Mouse (Mus musculus): ENCODE data around the gene Gm3045. TPM values are rescaled to one million over a fixed set of nuclear protein-coding genes. Genes with fewer than 3 reads are reported as not detected.

Gm3045 gene
- polyA plus RNA-seq, 1 experiment from 2014 or later = not detected

DNA sequence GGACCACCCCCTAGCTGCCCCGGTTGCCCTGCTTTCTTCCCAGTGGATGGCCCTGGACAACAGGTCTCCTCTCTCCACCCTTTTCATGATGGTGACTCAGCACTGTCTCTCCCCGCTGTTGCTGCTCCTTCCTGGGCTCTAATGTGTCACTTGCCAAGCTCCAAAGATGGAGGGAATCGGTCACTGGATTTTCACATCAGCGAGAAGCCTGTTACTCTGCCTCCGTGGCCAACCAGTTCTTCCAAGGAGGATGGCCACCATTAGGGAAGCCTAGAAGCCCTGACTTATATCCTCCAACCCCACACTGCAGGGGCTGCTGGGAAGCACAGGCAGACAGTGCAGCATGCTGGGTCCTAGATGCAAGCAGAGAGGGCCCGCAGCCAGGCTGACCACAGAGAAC lies 44.8 kb downstream of the Gm3045 start:
- Histone ChIP-seq H3K4me3 (replicated peaks; ENCODE audit: low read length) (no peak overlapping the region), H3K27me3 (ENCODE audit: control insufficient read depth, insufficient read depth, low read length) (no peaks in the 10 kb centered on the region), H3K27ac (ENCODE audit: low read length) (no peak overlapping the region; the same call in 1 of the 2 replicates), H3K4me2 (ENCODE audit: low read depth, low read length) (no peak overlapping the region), H3K9ac (ENCODE audit: low read length) (no peak overlapping the region), H3K9me3 (replicated peaks; ENCODE audit: control insufficient read depth, low read length) (no peaks in the 10 kb centered on the region), H3K36me3 (ENCODE audit: control insufficient read depth, insufficient read depth, low read length) (no peaks in the 10 kb centered on the region), H3K4me1 (ENCODE audit: control insufficient read depth, insufficient read depth, low read length) (no peaks in the 10 kb centered on the region)
- ATAC-seq (ENCODE audit: insufficient read depth, low FRiP score) = no peak
- WGBS = 88% methylated on average over 6 of the region's 6 CpGs

DNA sequence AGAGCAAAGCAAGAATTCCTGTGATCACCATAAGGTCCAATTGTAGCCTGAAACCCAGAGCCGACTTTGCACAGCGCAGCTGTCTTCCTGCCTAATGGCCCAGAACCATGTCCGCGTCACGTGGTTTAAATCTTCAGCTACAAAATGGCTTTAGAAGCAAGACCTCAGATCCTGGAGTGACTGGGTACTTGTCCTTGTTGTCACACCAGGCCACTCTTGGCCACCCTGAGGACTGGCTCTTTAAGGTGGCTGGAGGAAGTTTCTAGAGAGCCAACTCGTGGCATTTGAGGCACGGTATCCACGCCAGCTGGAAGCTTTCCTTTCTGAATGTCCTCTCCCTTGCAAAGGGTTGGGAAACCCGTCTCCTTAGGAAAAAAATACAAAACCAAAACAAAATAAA lies 45.6 kb downstream of the Gm3045 start:
- H3K9ac ChIP-seq (ENCODE audit: low read length) = no peak overlapping the region
- no peak overlapping the region for H3K4me3 ChIP-seq (replicated peaks; ENCODE audit: low read length)
- no peaks in the 10 kb centered on the region for H3K9me3 ChIP-seq (replicated peaks; ENCODE audit: control insufficient read depth, low read length)
- no peaks in the 10 kb centered on the region for H3K27me3 ChIP-seq (ENCODE audit: control insufficient read depth, insufficient read depth, low read length)
- H3K4me2 ChIP-seq (ENCODE audit: low read depth, low read length) = no peak overlapping the region
- WGBS = 57% methylated on average over 9 of the region's 9 CpGs
- H3K36me3 ChIP-seq (ENCODE audit: control insufficient read depth, insufficient read depth, low read length) = no peaks in the 10 kb centered on the region
- peak overlapping the region; percentile 50; the same call in 1 of the 2 replicates for H3K27ac ChIP-seq (ENCODE audit: low read length)
- no peaks in the 10 kb centered on the region for H3K4me1 ChIP-seq (ENCODE audit: control insufficient read depth, insufficient read depth, low read length)
- no peak for ATAC-seq (ENCODE audit: insufficient read depth, low FRiP score)

DNA sequence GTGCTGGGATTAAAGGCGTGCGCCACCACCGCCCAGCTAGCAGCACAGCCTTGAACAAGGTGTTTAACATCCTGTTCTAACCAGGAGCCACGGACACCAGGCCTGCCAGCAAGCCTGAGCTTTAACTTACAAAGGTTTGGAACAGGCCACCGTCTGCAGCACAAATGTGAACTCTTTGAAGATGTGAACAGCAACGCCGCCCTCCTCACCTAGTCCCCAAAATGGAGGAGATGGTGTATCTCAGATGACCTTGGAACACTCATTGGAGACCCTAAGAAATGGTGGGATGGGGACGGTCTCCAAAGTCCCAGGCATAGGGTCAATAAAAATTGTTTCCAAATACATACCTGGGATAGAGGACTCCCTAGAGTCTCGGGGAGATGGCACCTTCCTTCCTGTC lies 46.3 kb downstream of the Gm3045 start:
- 90% methylated on average over 9 of the region's 9 CpGs for WGBS
- H3K9me3 ChIP-seq (replicated peaks; ENCODE audit: control insufficient read depth, low read length) = no peaks in the 10 kb centered on the region
- no peaks in the 10 kb centered on the region for H3K27me3 ChIP-seq (ENCODE audit: control insufficient read depth, insufficient read depth, low read length)
- no peak overlapping the region for H3K4me2 ChIP-seq (ENCODE audit: low read depth, low read length)
- H3K27ac ChIP-seq (ENCODE audit: low read length) = no peak overlapping the region
- H3K4me3 ChIP-seq (replicated peaks; ENCODE audit: low read length) = no peak overlapping the region
- H3K4me1 ChIP-seq (ENCODE audit: control insufficient read depth, insufficient read depth, low read length) = no peaks in the 10 kb centered on the region
- H3K9ac ChIP-seq (ENCODE audit: low read length) = no peak overlapping the region
- no peaks in the 10 kb centered on the region for H3K36me3 ChIP-seq (ENCODE audit: control insufficient read depth, insufficient read depth, low read length)
- ATAC-seq (ENCODE audit: insufficient read depth, low FRiP score) = no peak

DNA sequence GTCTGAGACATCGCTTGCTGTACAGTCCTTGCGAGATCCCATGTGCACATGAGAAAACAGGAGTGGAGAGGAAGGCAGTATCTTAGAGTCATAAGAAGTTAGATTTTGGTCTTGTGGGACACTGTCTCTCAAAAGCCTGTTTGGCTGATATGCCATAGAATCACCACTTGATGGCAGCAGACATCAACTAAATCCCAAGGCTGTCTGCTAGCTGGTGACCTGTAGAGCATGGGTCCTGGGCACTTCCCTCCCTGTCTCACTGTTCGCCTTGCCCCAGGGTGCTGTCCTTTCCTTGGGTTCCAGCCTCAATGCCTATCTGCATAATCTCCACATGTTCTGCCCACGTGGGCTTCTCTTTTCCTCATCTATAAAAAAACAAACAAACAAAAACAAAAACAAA lies 49.0 kb downstream of the Gm3045 start:
- H3K27ac ChIP-seq (ENCODE audit: low read length) = no peak overlapping the region
- WGBS = 26% methylated on average over 4 of the region's 4 CpGs
- H3K27me3 ChIP-seq (ENCODE audit: control insufficient read depth, insufficient read depth, low read length) = no peaks in the 10 kb centered on the region
- no peak for ATAC-seq (ENCODE audit: insufficient read depth, low FRiP score)
- H3K9ac ChIP-seq (ENCODE audit: low read length) = no peak overlapping the region
- H3K4me3 ChIP-seq (replicated peaks; ENCODE audit: low read length) = no peak overlapping the region
- no peaks in the 10 kb centered on the region for H3K9me3 ChIP-seq (replicated peaks; ENCODE audit: control insufficient read depth, low read length)
- H3K4me1 ChIP-seq (ENCODE audit: control insufficient read depth, insufficient read depth, low read length) = no peaks in the 10 kb centered on the region
- no peak overlapping the region for H3K4me2 ChIP-seq (ENCODE audit: low read depth, low read length)
- H3K36me3 ChIP-seq (ENCODE audit: control insufficient read depth, insufficient read depth, low read length) = no peaks in the 10 kb centered on the region

DNA sequence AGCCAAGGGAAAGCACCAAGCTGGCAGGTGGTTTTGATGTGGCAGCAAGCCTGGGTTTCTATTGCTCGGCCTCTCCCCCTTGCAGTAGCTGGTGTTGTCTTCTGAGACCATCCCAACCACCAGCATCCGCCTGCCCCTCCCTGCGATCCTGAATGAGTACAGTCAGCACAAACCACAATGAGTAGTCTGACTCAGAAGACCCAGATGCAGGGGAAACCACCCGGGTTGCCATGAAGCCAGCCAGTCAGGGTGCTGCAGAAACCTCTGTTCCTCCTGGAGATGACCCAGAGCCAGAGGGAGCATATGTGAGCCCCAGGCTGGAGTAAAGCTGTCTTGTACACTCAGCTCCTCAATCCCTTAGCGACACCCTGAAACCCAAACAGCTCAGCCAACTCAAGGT lies 50.4 kb downstream of the Gm3045 start:
- H3K4me1 ChIP-seq (ENCODE audit: control insufficient read depth, insufficient read depth, low read length) = no peaks in the 10 kb centered on the region
- H3K36me3 ChIP-seq (ENCODE audit: control insufficient read depth, insufficient read depth, low read length) = no peaks in the 10 kb centered on the region
- H3K27me3 ChIP-seq (ENCODE audit: control insufficient read depth, insufficient read depth, low read length) = no peaks in the 10 kb centered on the region
- H3K4me3 ChIP-seq (replicated peaks; ENCODE audit: low read length) = no peak overlapping the region
- H3K9ac ChIP-seq (ENCODE audit: low read length) = no peak overlapping the region
- H3K9me3 ChIP-seq (replicated peaks; ENCODE audit: control insufficient read depth, low read length) = no peaks in the 10 kb centered on the region
- no peak for ATAC-seq (ENCODE audit: insufficient read depth, low FRiP score)
- WGBS = 62% methylated on average over 5 of the region's 5 CpGs
- no peak overlapping the region for H3K27ac ChIP-seq (ENCODE audit: low read length)
- no peak overlapping the region for H3K4me2 ChIP-seq (ENCODE audit: low read depth, low read length)

DNA sequence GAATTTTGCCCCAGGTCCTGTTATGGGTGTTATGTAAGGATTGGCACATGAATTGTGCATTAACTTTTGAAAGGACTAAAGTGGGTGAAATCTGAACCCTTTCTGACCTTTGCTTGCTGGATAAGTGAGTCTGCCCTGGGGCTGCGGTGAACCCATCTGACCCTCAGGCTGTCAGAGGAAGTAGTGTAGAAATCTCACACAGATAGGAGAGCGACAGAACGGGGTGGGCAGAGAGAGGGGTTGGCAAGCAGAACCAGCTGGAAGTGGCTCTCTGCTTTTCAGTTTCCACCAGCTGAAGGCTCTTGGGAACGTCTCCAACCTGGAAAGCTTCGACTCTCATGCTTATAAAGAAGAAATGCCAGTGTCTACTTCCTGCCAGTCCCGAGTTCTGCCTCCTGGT lies 50.9 kb downstream of the Gm3045 start:
- Histone ChIP-seq H3K9me3 (replicated peaks; ENCODE audit: control insufficient read depth, low read length) (no peaks in the 10 kb centered on the region), H3K4me3 (replicated peaks; ENCODE audit: low read length) (no peak overlapping the region), H3K27me3 (ENCODE audit: control insufficient read depth, insufficient read depth, low read length) (no peaks in the 10 kb centered on the region), H3K4me1 (ENCODE audit: control insufficient read depth, insufficient read depth, low read length) (no peaks in the 10 kb centered on the region), H3K36me3 (ENCODE audit: control insufficient read depth, insufficient read depth, low read length) (no peaks in the 10 kb centered on the region), H3K4me2 (ENCODE audit: low read depth, low read length) (no peak overlapping the region), H3K27ac (ENCODE audit: low read length) (no peak overlapping the region), H3K9ac (ENCODE audit: low read length) (no peak overlapping the region)
- no peak for ATAC-seq (ENCODE audit: insufficient read depth, low FRiP score)
- 25% methylated on average over 6 of the region's 6 CpGs for WGBS

DNA sequence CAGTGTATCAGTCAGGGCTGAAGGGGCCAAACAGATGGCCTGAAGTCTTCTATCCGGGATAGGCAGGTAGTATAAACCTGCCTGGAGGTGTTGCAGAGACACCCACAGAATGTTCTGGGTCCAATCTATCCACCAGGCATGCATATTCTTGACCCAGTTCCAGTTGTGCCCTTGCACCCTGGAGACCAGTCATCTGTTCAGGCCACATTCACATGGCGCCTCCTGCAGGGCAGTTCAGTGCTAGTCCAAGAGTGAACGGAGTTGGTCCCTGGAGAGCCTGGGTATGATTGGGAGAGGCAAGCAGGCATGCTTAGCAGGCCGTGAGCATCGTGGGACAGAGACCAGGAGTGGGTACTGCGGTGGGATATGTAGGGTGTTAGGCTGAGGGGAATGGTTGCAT lies 51.6 kb downstream of the Gm3045 start:
- Histone ChIP-seq H3K4me3 (replicated peaks; ENCODE audit: low read length) (no peak overlapping the region), H3K36me3 (ENCODE audit: control insufficient read depth, insufficient read depth, low read length) (no peaks in the 10 kb centered on the region), H3K27ac (ENCODE audit: low read length) (no peak overlapping the region), H3K27me3 (ENCODE audit: control insufficient read depth, insufficient read depth, low read length) (no peaks in the 10 kb centered on the region), H3K4me2 (ENCODE audit: low read depth, low read length) (no peak overlapping the region), H3K9me3 (replicated peaks; ENCODE audit: control insufficient read depth, low read length) (no peaks in the 10 kb centered on the region), H3K9ac (ENCODE audit: low read length) (no peak overlapping the region), H3K4me1 (ENCODE audit: control insufficient read depth, insufficient read depth, low read length) (no peaks in the 10 kb centered on the region)
- no peak for ATAC-seq (ENCODE audit: insufficient read depth, low FRiP score)
- 82% methylated on average over 6 of the region's 6 CpGs for WGBS

DNA sequence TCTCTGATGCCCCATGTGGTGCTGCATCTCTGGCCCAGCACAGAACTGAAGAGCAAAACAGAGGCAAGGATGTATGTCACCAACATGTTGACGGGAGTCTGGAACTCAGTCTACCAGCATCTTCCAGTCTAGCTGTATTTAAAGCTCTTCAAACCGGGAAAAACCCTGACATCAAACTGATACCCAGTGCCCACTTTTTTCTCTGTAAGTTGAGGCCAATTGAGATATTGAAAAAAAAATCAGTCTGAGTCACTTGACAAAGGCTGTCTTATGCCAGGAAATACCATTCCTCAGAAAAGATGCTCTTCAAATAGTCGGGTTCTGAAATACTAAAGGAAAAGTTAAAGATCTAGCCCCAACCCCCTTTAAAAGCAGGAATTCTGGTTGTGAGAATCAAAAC lies 55.8 kb downstream of the Gm3045 start, which contains the start of gene Il9:
Gene Il9 (minus strand): TSS at position 101 of the 400 bp plus-strand sequence.
- Histone ChIP-seq H3K36me3 (ENCODE audit: control insufficient read depth, insufficient read depth, low read length) (no peaks in the 10 kb centered on the region), H3K4me1 (ENCODE audit: control insufficient read depth, insufficient read depth, low read length) (no peaks in the 10 kb centered on the region), H3K4me3 (replicated peaks; ENCODE audit: low read length) (no peak within 1 kb of the TSS), H3K9me3 (replicated peaks; ENCODE audit: control insufficient read depth, low read length) (no peaks in the 10 kb centered on the region), H3K4me2 (ENCODE audit: low read depth, low read length) (no peak within 1 kb of the TSS), H3K27me3 (ENCODE audit: control insufficient read depth, insufficient read depth, low read length) (no peaks in the 10 kb centered on the region), H3K9ac (ENCODE audit: low read length) (no peak within 1 kb of the TSS), H3K27ac (ENCODE audit: low read length) (no peak within 1 kb of the TSS)
- no peak for ATAC-seq (ENCODE audit: insufficient read depth, low FRiP score)
- 74% methylated on average over 3 of the region's 3 CpGs for WGBS

Data from stomach, embryonic 16.5 days (tissue).